Mouse (Mus musculus): ENCODE measurements around the gene Enpp4.

The Enpp4 gene

DNA sequence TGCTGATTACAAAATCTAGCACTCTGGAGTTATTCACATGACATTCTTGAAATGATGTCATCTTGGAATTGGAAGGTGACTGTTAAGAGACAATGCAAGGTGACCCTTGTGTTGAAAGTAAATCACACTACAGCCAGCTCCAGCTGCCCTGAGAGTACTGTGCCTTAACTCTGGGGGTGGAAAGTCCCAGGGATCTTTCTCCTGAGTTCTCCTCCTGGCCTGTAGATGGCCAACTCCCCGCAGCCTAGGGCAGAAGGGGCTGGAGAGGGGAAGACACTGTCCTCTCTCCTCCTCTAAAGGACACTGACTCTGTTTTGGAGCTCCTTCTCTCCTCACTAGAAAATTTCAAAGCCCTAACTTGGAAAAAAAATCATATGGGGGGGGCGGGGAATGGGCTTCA, 14.1 kb downstream of the Enpp4 start:
- no peak for DNase-seq (ENCODE audit: extremely low spot score, low spot score)

GRCm38 (mm10) chr17:44090916-44091315, 14.7 kb downstream of the Enpp4 start:
- DNase-seq (ENCODE audit: extremely low spot score, low spot score) = no peak

DNA sequence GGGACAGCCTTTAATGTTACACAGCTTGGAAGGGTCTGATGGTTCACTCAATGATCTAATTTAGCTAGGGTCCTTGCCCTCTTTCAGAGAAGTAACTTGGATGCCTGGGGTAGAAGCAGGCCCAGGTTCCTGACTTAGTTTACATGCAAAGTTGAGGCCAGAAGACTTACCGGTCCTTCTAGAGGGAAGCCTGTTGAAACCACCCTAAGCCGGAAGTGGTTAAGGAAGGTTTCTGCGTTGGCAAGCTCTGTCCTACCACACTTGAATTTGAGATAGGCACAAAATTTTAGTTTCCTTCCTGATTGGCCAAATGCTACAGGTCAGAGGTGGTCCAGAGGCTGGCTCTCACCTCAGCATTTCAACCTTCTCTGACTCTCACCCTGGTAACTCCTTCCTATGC, 17.4 kb downstream of the Enpp4 start:
- no peak for DNase-seq (ENCODE audit: extremely low spot score, low spot score)

DNA sequence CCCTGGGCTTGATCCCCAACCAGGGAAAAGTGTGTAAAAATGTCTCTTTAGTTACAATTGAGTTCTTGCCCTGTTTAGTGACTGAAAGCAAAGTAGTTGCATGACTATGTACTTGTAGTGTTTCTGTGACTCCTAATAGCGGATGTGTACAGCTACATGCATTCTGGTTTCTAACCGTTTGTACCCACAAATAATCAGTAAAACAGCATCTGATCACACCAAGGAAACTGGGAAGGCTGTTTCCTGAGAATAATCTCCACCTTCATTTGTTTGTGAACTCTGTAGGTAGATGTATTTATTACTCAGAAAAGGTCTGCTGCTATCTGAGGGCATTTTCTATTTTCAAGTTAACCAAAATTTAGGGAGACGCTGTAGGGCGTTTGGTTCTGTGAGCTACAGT, 22.5 kb downstream of the Enpp4 start:
- DNase-seq (ENCODE audit: extremely low spot score, low spot score) = no peak

DNA sequence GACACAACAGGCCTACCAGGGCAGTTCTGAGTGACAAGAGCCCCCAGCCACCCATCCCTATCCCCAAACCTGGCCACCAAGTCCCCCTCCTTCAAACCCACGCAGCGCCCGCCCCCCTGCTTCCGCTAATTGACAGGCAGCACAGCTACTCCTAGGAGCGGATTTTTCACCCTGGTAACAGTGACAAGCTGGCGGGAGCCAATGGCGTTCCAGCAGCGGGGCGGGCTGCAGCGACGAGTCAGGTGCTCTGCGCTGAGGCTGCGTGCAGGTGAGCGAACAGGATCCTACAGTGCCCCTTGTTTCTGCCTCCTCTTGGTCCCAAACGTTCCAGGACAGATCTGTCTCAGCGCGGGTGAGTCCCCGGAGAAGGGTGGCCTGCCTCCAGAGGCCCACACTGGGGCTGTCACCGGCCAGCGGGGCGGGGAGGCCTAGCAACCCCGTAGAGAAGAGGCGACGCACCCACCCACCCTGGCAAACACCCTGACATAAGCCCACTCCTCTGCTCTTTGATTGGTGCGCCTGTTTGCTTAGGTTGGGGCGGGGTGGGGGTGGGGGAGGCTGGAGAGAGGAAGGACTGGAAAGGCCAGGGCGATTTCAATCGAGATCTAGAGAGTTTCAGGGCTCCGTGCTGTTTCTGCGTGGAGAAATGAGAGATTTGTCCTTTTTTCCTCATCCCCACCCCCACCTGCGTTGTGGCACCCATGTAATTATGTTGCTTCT, 26.8 kb downstream of the Enpp4 start, which contains the start of gene Enpp5:
TSS of gene Enpp5 (plus strand) at position 183 of the 720 bp plus-strand sequence.
- peak; percentile 61 for DNase-seq (ENCODE audit: extremely low spot score, low spot score)

DNA sequence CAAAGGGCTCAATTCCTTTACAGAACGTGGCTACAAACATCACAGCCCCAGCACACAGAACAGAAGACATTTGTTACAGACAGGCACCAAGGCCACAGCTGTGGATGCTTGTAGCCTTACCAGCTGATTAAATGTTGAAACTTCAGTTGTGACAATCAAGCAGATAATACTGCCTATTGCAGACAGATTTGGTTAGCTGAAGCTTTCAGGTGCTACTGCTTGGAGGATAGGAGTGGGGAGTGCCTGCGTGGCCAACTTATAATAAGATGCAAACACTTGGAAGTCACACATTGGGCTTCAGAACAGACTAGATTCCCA, 27.8 kb downstream of the Enpp4 start:
- no peak for DNase-seq (ENCODE audit: extremely low spot score, low spot score)

- DNase-seq (ENCODE audit: extremely low spot score, low spot score) = no peak
Measured at GRCm38 (mm10) chr17:44077146-44077842, 28.3 kb downstream of the Enpp4 start.

GRCm38 (mm10) chr17:44076051-44076680, 29.4 kb downstream of the Enpp4 start:
- DNase-seq (ENCODE audit: extremely low spot score, low spot score) = no peak

DNA sequence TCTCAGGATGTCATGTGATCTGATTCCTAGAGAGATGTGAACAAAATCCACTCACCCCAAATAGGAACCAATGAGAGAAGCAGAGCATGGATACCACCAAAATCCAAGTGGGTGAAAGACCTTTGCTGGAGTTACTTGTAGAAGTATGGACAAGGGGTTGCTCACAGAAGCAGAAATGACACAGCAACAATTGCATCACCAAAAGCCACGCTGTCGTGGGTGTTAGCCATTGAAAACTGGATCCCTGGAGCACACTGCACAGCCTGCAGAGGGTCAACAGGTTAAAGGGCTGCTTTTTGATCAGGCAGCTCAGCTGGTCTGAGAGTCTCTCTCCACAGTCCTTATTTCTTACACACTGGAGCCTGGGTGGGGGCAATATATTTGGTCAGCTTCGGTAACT, 30.0 kb downstream of the Enpp4 start:
- DNase-seq (ENCODE audit: extremely low spot score, low spot score) = no peak

- DNase-seq (ENCODE audit: extremely low spot score, low spot score) = no peak
Measured at GRCm38 (mm10) chr17:44071680-44072079, 33.9 kb downstream of the Enpp4 start.

DNA sequence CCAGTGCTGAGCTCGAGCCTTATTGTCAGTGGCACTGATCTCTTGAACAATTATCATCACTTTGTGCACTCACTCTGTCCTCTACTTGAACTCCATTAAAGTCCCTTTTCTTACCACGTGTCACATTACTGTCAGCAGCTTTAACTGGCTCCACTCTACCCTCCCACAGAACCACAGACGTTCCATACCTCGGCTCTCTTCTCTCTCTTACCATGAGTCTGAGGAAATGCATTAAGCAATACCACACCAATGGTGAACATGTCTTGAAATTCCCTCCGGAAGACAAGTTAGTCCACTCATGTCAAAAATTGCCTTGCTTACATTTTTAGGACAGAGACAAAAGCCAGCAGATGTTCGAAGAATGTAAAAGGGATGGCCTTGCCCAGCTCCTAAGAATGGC, 36.7 kb downstream of the Enpp4 start:
- no peak for DNase-seq (ENCODE audit: extremely low spot score, low spot score)

DNA sequence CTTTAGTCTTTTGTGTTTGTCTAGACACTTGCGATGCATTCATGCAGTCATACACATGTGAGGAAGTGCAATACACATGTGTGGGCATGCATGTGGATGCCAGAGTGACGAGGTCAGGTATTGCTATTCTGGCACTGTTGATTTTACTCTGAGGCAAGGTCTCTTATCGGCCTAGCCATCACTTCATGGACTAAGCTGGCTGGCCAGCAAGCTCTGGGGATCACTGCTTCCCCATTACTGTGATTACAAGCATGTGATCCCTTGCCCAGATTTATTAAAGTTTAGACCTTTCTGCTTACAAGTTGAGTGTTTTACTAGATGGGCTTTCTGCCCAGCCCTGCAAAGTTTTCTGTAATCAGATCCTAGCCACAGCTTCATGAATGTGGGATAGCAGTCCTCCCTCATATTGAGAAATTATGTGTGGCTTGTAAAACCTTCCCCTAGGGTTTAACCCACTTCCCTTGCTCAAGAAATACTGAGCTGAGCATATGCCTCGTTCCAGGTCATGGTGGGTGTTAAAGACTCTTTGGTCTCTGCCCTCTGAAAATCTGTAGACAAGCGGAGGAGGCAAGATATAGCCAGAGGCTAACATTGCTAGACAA, 44.2 kb downstream of the Enpp4 start:
- DNase-seq (ENCODE audit: extremely low spot score, low spot score) = no peak

DNA sequence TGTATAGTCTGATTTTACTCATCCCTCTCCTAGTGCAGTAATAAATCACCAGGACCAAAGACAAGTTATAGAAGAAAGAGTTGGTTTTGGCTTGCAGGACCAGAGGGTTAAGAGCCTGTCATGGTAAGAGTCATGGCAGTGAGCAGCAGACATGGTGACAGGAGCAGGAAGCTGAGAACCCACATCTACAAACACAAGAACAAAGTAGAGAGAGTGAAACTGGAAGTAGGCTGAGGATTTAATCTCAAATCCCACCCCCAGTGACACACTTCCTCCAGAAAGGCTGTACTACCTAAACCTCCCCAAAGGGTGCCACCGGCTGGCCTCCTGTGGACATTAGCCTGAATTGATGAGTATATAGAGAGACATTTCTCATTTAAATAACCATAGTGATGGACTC, 44.8 kb downstream of the Enpp4 start:
- no peak for DNase-seq (ENCODE audit: extremely low spot score, low spot score)

- no peak for DNase-seq (ENCODE audit: extremely low spot score, low spot score)
Measured at GRCm38 (mm10) chr17:44058145-44058544, 47.5 kb downstream of the Enpp4 start.

- no peak for DNase-seq (ENCODE audit: extremely low spot score, low spot score)
Measured at GRCm38 (mm10) chr17:44057123-44057522, 48.5 kb downstream of the Enpp4 start.

GRCm38 (mm10) chr17:44053427-44053826, 52.2 kb downstream of the Enpp4 start:
- DNase-seq (ENCODE audit: extremely low spot score, low spot score) = no peak
